Mouse (Mus musculus) spleen, adult 2 months (tissue): ENCODE measurements around the gene Mphosph6. TPM values are rescaled to one million over a fixed set of nuclear protein-coding genes. Genes with fewer than 3 reads are reported as not detected.

Experiments
- DNase-seq, 2 experiments: peaks; one replicate each; pipeline versions ENCODE4 v3.0.0 to v3.0.0-alpha.2; 2012 to 2021; ENCODE audit warnings: low spot score in 2 of 2, low read depth in 1 of 2
- H3K27ac ChIP-seq: fragments of 200-500 bp; 2 replicates; pipeline ENCODE4 v1.5.1; 2012; ENCODE audit warnings: low read length, inconsistent platforms; ENCODE audit not compliant: insufficient read depth
- H3K27me3 ChIP-seq: fragments of 200-500 bp; 2 replicates; pipeline ENCODE4 v1.6.1; 2012; ENCODE audit warnings: mild to moderate bottlenecking, moderate library complexity, low read length, inconsistent platforms; ENCODE audit not compliant: control insufficient read depth, insufficient read depth
- H3K36me3 ChIP-seq: fragments of 200-500 bp; 2 replicates; pipeline ENCODE4 v1.6.1; 2012; ENCODE audit warnings: mild to moderate bottlenecking, low read length, inconsistent platforms; ENCODE audit not compliant: control insufficient read depth, insufficient read depth
- H3K4me1 ChIP-seq: fragments of 200-500 bp; 2 replicates; pipeline ENCODE4 v1.6.1; 2011; ENCODE audit warnings: inconsistent platforms; ENCODE audit not compliant: control insufficient read depth, insufficient read depth, insufficient read length
- H3K4me3 ChIP-seq: fragments of 200-500 bp; 2 replicates; pipeline ENCODE4 v1.5.1; 2011; ENCODE audit warnings: mild to moderate bottlenecking, inconsistent platforms; ENCODE audit not compliant: insufficient read depth, insufficient read length; ENCODE audit errors: extremely low read depth
- CTCF ChIP-seq: fragments of 200-500 bp; IDR thresholded peaks from 2 replicates; pipeline ENCODE4 v1.5.1; 2011; ENCODE audit warnings: mild to moderate bottlenecking, inconsistent platforms; ENCODE audit not compliant: insufficient read depth, insufficient read length, insufficient replicate concordance; ENCODE audit errors: extremely low read depth
- POLR2A ChIP-seq: fragments of 200-500 bp; IDR thresholded peaks from 2 replicates; pipeline ENCODE4 v1.6.1; 2011; ENCODE audit warnings: low read depth, low read length, inconsistent platforms
- WGBS: fragments of 180-500 bp; shearing (Covaris S2); methylation state at CpG from one replicate; pipeline ENCODE4 v1.1.7; 2018; 5-methylcytosine and 5-hydroxymethylcytosine counted together
- polyA plus RNA-seq: library from polyadenylated mRNA; depleted of rRNA; stranded (reverse); fragments of >200 nt; gene quantifications from 2 replicates; pipeline ENCODE4 v1.2.3, GENCODE M21; 2012; rRNA removed

Mphosph6 gene
- polyA plus RNA-seq, 1 experiment = 3.0 TPM

DNA sequence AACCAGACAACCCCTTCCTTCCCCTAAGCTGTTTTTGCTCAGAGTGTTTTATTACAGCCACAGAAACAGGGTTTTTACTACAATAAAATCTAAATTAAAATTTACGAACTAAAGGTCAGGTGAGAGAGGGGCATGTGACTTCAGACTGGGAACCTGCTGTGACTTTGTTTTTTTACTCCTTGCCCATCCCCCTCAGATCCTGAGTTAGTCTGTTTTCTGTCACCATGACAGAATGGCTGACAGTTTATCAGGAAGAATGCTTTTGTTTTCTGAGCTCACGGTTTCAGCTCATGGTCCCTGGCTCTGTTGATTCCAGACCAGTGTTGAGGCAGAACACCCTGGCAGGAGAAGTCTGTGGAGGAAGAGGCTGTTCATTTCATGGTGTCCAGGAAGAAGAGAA lies 52.3 kb downstream of the Mphosph6 start:
- Histone ChIP-seq H3K27me3 (no peaks in the 10 kb centered on the region), H3K27ac (no peak overlapping the region), H3K4me3 (no peak overlapping the region), H3K4me1 (no peaks in the 10 kb centered on the region), H3K36me3 (no peaks in the 10 kb centered on the region)
- 73% methylated on average over 2 of the region's 2 CpGs for WGBS
- no peak for DNase-seq
- TF ChIP-seq CTCF (no peak), POLR2A (no peak)

DNA sequence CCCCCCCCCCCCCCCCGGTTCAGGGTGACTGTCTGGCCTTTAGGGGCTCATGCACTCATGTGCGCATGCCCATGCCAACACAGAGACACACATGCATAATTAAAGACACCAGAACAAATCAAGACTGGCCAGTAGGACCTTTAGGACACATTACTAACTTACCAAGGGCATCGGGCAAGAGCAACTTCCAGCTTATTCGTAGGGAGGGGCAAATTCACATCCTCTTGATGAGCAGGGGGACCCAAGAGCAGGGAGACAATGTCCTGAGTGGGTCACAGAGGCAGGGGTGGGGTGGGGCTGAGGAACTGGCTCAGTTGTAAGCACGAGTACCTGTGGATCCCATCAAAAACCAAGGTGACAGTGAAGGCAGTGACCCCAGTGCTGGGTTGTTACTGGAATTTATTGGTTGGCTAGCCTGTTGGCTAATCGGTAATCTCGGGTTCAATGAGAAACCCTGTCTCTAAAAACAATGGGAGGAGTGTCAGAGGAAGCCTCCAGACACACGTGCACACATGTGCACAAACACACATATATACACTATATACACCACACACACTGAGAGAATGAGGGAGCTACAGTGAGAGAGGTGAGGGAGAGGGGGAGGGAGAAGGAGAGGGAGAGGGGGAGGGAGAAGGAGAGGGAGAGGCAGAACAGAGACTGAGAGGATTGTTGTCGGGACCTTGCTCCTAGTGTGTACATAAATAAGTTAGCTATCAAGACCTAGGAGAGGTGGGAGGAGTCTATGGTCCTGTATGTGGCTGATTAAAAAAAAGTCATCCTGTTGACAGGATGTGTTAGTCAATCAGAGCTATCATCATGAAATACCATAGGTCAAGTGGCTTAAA lies 53.6 kb downstream of the Mphosph6 start:
- H3K27me3 ChIP-seq = no peaks in the 10 kb centered on the region
- H3K4me1 ChIP-seq = no peaks in the 10 kb centered on the region
- WGBS = 74% methylated on average over 8 of the region's 9 CpGs
- no peaks in the 10 kb centered on the region for H3K36me3 ChIP-seq
- H3K27ac ChIP-seq = no peak overlapping the region
- no peak for DNase-seq
- no peak overlapping the region for H3K4me3 ChIP-seq
- TF ChIP-seq CTCF = no peak
- no peak for TF ChIP-seq POLR2A

- DNase-seq = no peak
- Histone ChIP-seq H3K4me1 (no peaks in the 10 kb centered on the region), H3K27ac (no peak overlapping the region), H3K4me3 (no peak overlapping the region), H3K36me3 (no peaks in the 10 kb centered on the region), H3K27me3 (no peaks in the 10 kb centered on the region)
- TF ChIP-seq POLR2A = no peak
- WGBS = 47% methylated on average over 2 of the region's 2 CpGs
Observed at GRCm38 (mm10) chr8:117747428-117747827, 54.3 kb downstream of the Mphosph6 start.

DNA sequence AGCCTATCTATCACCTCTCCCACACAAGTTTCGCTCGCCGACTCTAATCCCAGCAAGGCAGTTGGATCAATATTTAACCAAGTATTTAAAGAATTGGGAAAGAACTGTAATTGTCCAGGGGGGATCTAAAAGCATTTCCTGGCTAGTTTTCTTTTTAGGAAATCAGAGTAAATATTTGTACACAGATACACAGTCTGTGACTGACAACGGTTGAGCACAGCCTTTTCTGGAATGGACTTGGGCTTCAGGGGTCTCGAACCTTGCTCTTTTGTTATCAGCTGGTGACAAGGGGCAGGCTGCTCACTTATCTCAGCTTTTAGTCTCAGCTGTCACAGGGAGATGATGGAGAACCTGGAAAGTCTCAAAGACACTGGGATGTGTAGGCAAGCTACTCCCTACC lies 55.1 kb downstream of the Mphosph6 start:
- H3K27ac ChIP-seq = no peak overlapping the region
- no peak for DNase-seq
- WGBS = 86% methylated on average over 5 of the region's 5 CpGs
- no peak overlapping the region for H3K4me3 ChIP-seq
- H3K36me3 ChIP-seq = no peaks in the 10 kb centered on the region
- H3K4me1 ChIP-seq = no peaks in the 10 kb centered on the region
- no peaks in the 10 kb centered on the region for H3K27me3 ChIP-seq
- TF ChIP-seq POLR2A (no peak), CTCF (no peak)

DNA sequence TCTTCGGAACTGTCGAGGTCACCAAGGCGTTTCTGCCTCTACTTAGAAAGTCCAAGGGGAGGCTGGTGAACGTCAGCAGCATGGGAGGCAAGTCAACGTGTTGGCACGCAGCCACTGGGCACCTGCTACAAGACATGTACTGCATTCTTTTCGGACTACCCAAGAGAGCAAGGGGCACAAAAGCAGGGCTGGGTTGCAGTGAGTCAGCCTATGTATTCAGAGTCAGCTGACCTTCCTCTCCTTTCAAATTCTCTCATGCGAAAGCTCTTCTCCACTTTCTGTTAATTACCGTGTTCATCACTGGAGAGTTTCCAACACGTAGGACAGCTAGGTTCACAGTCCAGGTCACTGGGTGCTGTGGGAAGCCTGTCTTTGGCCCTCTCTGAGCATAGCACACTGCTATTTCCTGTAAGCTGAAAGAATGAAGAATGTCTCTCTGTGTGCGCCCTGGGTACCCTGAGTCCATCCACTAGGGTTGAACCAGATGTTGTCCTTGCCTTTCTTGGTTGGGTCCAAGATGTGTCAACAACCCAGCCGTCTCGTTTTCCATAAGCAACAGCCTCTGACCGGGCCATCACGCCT lies 59.2 kb downstream of the Mphosph6 start:
- H3K27me3 ChIP-seq = no peaks in the 10 kb centered on the region
- H3K4me3 ChIP-seq = no peak overlapping the region
- no peak for DNase-seq
- no peaks in the 10 kb centered on the region for H3K4me1 ChIP-seq
- H3K27ac ChIP-seq = no peak overlapping the region
- no peak for TF ChIP-seq POLR2A
- no peak for TF ChIP-seq CTCF
- 84% methylated on average over 15 of the region's 15 CpGs for WGBS
- H3K36me3 ChIP-seq = no peaks in the 10 kb centered on the region

Other genes with a start within 250 kb of the Mphosph6 start
- 2.0 and 2.6 TPM in 2 replicates for gene Sdr42e1, start 128.3 kb downstream of the Mphosph6 start, polyA plus RNA-seq
- not detected in 2 replicates for gene Hsd17b2, start 100.0 kb downstream of the Mphosph6 start, polyA plus RNA-seq